Mouse (Mus musculus) inflammation-experienced regulatory T-cells, adult 6 months (primary cell): ENCODE results near the gene Vti1a. TPM values are rescaled to one million over a fixed set of nuclear protein-coding genes. Genes with fewer than 3 reads are reported as not detected.

ENCODE experiments used
- ATAC-seq: one replicate; pipeline ENCODE4 v1.8.0; 2017
- polyA plus RNA-seq, 3 experiments: library from polyadenylated mRNA; unstranded; fragments of 100-300 nt; shearing (Covaris generic); gene quantifications; one replicate each; pipeline ENCODE4 v1.2.1; 2017

Gene Vti1a
- polyA plus RNA-seq, 3 experiments from 2014 or later: 26.2 to 39.5 (median 34.4) TPM

GRCm38 (mm10) chr19:55469301-55470051 is 153.4 kb downstream of the Vti1a start:
- no peak for ATAC-seq

DNA sequence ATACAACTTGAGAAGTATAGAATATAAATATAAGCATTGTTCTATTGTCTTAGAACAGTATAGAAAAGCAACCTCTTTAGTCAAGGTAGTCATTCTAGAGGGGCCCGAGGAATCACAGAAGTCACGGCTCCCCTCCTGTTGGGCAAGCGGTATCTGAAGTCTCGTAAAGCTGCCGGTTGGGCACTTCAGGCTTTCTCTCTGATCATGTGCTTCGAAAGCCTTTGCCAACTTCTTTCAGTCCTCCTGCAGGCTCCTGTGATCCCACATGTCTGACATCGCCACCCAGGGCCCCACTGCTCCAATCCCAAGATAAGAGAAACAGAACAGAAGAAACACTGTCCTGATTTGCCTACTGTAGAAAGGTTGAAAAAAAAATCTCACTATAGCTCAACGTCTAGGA is 156.5 kb downstream of the Vti1a start:
- no peak for ATAC-seq

DNA sequence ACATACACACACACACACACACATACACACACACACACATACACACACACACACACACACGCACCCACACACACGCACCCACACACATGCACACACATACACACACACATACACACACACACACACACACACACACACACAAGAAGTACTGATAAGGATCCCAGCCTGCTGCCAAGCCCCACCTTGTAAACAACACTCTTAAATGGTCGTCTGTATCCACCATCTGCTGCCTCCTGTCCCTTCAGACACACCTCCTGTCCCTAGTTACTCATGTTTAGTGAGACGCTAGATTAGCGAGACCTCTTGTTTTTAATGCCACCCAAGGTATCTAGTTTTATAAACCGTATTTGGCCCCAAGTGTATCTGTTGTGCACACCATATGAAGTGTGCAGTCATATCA is 158.1 kb downstream of the Vti1a start:
- no peak for ATAC-seq

GRCm38 (mm10) chr19:55480526-55480925 is 164.4 kb downstream of the Vti1a start:
- no peak for ATAC-seq

DNA sequence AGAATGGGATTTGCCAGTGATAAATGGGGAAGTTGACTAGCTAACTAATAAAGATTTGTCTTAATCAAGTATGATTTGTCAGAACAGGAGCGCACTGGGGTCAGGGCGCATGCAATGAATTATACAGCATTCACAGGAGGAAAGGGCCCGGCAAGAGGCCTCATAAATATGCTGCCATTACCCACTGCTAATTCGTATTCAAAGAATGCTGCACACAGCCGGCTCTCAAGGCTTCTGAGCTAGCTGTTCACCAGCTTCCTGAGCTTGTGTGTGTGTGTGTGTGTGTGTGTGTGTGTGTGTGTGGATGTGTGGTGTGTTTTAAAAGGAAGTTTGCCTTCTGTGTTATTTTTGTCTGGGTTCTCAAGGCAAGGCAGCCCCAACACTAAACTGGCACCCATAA is 165.2 kb downstream of the Vti1a start:
- no peak for ATAC-seq

- no peak for ATAC-seq
Measured at GRCm38 (mm10) chr19:55483526-55483925, 167.4 kb downstream of the Vti1a start.

GRCm38 (mm10) chr19:55484559-55484958 is 168.5 kb downstream of the Vti1a start:
- no peak for ATAC-seq

DNA sequence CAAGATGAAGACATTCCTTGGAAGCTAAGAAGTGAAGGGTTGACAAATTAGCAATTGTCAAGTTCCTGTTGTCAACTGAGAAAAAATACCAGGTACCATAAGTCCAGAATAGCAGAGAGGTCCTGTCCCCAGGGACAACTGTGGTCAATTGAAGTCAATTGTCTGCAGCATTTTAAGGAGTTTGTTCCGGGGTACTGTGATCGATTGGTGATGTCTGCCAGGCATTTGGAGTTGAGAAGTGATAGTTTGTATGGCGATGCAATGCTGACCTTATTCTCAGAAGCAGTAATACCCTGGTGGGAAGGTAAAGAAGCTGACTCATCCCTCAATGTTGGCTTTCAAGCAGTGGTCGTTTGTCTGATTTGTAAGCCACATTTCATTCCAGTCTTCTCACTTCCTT is 170.4 kb downstream of the Vti1a start:
- no peak for ATAC-seq

GRCm38 (mm10) chr19:55491126-55492076 is 175.3 kb downstream of the Vti1a start:
- no peak for ATAC-seq

- no peak for ATAC-seq
Measured at GRCm38 (mm10) chr19:55496333-55496732, 180.2 kb downstream of the Vti1a start.

DNA sequence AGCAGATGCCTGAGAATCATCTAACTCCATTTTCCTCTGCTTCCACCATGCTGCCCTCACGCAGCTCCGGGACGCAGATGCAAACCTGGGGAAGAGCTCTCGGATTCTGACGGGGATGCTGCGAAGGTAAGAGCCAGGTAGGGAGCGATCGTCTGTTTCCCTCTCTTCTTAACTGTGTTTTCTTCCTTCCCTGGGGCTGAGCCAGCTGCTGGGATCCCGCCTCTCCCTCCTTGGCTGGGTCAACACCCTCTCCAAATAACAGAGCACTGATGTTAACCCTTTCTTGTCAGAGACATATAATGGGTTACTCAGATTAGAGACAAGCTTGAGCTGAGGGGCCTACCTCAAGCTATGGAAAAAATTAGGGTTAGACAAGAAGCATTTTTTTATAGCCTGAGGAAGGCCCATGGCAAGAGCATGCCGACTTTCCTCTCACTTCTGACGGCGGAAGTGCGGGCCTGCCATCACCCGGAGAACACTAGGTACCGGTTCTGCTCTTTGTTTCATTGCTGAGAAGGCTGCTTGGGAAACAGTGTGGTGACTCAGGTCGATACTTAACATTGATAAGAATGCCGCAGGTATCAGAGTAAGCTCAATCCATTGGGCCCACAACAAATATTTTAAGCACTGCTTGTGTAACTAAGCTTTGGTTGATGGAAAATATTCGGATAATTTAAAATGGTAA is 183.2 kb downstream of the Vti1a start:
- ATAC-seq: no peak

- no peak for ATAC-seq
Measured at GRCm38 (mm10) chr19:55501985-55502384, 185.9 kb downstream of the Vti1a start.

DNA sequence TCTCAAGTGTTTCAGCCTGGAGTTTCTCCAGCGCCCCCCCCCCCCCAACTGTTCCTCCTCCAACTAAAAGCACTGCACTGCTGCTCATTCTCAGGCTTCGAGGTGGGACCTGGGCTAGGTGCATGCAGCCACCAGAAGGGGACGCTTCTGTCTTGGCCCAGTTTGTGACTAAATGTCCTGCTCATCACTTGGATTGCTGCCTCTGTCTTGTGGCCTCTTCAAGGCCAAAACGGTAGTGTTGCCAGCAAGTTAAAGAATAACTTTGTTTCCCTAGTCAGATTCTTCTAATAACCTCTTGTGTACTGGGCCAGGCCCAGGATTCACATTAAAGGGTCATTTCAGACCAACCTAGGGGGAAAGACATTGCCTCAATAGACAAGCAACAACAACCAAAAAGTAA is 187.7 kb downstream of the Vti1a start:
- no peak for ATAC-seq

DNA sequence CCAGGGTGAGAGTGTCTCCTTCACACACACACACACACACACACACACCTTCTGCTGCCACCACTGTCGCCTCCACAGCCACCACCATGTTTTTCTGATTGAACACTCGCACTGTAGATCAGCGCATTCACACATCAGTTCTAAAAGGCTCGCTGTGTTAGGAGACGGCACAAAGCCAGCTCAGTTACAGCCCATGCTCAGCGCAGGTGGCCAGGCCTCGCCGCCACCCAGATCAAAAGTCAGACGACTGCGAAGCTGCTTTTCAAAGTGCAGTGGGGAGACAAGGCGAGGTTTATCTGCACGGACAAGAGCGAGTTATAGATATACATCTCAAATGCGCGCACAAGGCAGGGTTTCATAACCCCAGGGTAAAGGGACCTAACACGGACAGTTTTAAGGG is 191.7 kb downstream of the Vti1a start:
- no peak for ATAC-seq

DNA sequence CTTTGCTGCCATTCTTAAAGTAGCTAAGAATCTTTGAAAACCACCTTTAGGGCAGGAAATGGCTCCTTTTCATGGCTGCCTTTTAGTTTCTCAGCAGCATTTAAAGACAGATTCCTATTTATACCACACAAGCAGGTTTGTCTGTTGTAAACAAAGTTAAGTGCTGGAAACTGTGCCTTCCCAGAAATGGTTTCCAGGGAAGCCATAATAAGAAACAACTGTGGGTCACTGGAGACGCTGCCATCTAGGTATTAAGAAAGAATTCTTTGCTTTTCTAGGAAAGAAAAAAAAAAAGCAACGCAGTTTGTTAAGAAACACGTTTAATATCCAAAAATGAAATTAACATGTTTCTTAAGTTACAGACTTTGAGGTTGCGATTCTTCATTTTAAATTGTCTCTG is 192.1 kb downstream of the Vti1a start:
- no peak for ATAC-seq

GRCm38 (mm10) chr19:55508965-55509364 is 192.9 kb downstream of the Vti1a start:
- ATAC-seq: no peak

DNA sequence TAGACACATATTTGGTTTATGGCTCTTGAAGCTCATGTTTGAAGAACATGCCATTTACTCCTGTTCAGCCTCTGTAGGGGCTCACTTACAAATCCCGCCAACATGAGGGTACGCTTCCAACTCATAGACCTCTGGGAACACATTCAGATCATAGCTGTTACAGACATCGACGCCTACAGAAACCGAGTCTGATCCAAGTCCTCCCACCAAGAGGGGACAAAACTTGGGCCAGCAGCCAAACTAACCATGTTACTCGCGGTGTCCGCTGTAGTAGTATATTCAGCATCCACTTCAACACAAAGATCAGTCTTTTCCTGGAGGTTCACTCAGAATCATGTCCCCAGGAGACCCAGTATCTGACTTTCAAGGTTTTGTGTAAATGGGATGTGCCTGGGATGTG is 193.5 kb downstream of the Vti1a start:
- no peak for ATAC-seq

GRCm38 (mm10) chr19:55513941-55514340 is 197.8 kb downstream of the Vti1a start:
- ATAC-seq: no peak

- no peak for ATAC-seq
Measured at GRCm38 (mm10) chr19:55520236-55520635, 204.1 kb downstream of the Vti1a start.

DNA sequence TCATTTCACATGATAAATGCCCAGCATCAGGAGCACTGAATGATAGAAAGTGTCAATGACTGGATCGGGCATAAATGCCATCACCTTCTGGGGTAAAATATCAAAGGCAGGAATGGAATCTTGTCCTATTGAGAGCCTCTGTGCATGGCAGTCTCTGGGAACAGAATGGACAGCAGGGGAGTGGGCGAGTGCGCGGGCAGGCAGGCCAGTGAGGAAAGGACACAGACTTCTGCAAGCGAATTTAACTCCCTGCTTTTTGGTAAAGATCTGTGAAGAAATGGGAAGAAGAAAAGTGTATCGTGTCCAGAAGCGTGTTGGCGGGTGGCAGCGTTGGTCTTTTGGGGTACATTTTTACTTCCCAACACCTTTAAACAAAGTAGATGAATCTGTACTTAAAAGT is 207.2 kb downstream of the Vti1a start:
- no peak for ATAC-seq

DNA sequence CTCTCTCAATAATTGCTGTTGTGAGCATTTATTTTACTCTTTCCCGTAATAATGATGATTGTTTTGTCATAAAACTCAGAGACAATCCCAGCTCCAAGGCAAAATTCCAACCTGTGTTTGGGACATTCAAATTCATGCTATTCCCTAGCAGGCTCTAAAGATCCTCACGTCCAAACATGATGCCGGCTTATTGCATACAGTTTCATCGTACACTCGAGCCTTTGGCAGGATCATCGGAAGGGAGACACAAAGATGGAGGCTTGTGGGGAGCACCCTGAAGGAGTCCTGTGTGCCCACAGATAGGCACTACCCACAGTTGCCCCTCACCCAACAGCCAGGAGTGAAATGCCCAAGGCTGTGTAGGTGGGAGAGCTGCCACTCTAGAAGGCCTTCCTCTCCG is 208.3 kb downstream of the Vti1a start:
- ATAC-seq: no peak

GRCm38 (mm10) chr19:55525056-55525455 is 209.0 kb downstream of the Vti1a start:
- ATAC-seq: no peak

DNA sequence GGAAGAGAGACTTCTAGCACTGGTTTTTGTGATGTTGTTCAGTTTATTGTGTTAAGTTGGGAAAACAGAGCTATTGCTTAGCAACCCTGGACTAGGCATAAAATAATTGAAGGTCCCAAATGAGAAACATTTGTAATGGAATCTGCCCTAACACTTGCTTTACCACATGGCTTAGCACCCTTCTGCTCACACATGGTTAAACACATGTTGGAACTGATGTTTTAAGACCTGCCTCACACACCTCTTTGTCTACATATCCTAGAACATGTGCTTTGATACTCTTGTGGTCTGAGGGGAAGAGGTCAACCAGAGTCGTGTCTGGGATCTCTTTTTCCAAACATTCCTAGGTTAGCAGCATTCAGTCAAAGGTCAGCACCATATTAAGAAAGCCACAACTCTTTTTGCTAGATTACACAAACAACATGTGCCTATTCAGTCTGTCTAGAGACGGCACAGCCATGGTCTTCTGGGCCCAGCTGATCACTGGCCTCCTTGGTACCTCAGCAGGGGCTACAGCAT is 210.7 kb downstream of the Vti1a start:
- no peak for ATAC-seq
